Mouse (Mus musculus): ENCODE measurements around the gene Myo6.

The Myo6 gene

GRCm38 (mm10) chr9:80306853-80307252, 142.0 kb downstream of the Myo6 start:
- peak; percentile 40 to 46 for DNase-seq

- no peak for DNase-seq
Measured at GRCm38 (mm10) chr9:80307629-80308028, 142.8 kb downstream of the Myo6 start.

- DNase-seq, result no peak
Measured at GRCm38 (mm10) chr9:80313610-80314009, 148.8 kb downstream of the Myo6 start.

- DNase-seq, result no peak
Measured at GRCm38 (mm10) chr9:80315922-80316321, 151.1 kb downstream of the Myo6 start.

- DNase-seq, result no peak
Measured at GRCm38 (mm10) chr9:80318027-80318426, 153.2 kb downstream of the Myo6 start.

GRCm38 (mm10) chr9:80321051-80321887, 156.4 kb downstream of the Myo6 start:
- DNase-seq, result peak; percentile 61 to 70

GRCm38 (mm10) chr9:80332153-80332552, 167.3 kb downstream of the Myo6 start:
- peak; percentile 78 to 81 for DNase-seq

- peak; percentile 29 to 59 for DNase-seq
Measured at GRCm38 (mm10) chr9:80333466-80333865, 168.6 kb downstream of the Myo6 start.

- DNase-seq, result peak; percentile 60 to 68
Measured at GRCm38 (mm10) chr9:80333998-80334605, 169.3 kb downstream of the Myo6 start.

GRCm38 (mm10) chr9:80335660-80336357, 171.0 kb downstream of the Myo6 start:
- no peak for DNase-seq

- DNase-seq, result peak in 1 of 2 experiments; percentile 6
Measured at GRCm38 (mm10) chr9:80338026-80338425, 173.2 kb downstream of the Myo6 start.

GRCm38 (mm10) chr9:80340927-80341326, 176.1 kb downstream of the Myo6 start:
- no peak for DNase-seq

- DNase-seq, result no peak
Measured at GRCm38 (mm10) chr9:80341756-80342155, 176.9 kb downstream of the Myo6 start.

GRCm38 (mm10) chr9:80342520-80342919, 177.7 kb downstream of the Myo6 start:
- no peak for DNase-seq

- no peak for DNase-seq
Measured at GRCm38 (mm10) chr9:80344451-80345000, 179.7 kb downstream of the Myo6 start.

GRCm38 (mm10) chr9:80351295-80351677, 186.5 kb downstream of the Myo6 start:
- no peak for DNase-seq

- peak; percentile 41 to 47 for DNase-seq
Measured at GRCm38 (mm10) chr9:80351678-80352331, 187.0 kb downstream of the Myo6 start.

- no peak for DNase-seq
Measured at GRCm38 (mm10) chr9:80360063-80360462, 195.2 kb downstream of the Myo6 start.

Data from cerebellum, postnatal 14 days (tissue).